Mouse (Mus musculus): ENCODE measurements around the gene Gm11032.

DNA sequence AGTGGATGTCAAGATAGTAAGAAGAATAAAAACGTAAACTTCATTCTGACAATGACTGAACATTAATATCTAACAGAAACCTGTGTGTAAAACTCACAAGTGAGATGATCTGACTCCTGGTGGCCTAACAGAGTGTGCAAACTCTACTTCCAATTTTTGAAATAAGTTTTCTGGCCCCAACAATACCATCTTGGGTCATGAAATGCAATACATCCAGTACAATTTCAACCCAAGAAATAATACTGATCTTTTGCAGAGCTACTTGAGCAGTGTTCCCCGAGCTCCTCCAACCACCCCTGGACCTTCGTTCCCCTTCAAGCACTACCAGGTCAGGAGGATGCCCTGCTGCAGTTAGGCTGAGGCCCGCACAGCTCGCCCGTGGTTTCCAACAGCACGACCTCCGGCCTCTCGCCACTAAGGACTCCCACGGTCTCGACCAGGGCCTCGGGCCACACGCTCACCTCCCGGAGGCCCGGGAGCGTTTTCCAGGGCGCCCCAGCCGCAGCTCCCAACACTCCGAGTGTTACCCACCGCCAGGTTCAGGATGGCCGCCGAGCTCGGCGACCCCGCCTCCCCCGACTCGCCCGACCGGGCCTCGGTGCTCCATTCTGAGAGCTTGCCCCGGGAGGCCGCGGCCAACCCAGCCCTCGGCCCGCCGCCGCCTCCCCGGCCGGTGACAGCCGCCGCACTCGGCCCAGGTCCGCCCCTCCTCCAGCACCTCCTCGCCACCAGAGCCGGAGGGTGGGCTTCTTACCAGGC is 25.8 kb upstream of the Gm11032 start:
- TF ChIP-seq CTCF (IDR thresholded peaks at IDR 0.05; ENCODE audit: extremely low read depth, insufficient read depth, insufficient read length, insufficient replicate concordance) (no peak), POLR2A (IDR thresholded peaks at IDR 0.05; ENCODE audit: low read depth, low read length) (no peak)

All from spleen, adult 2 months (tissue).